Mouse (Mus musculus): ENCODE measurements around the gene Cda. TPM values are rescaled to one million over a fixed set of nuclear protein-coding genes. Genes with fewer than 3 reads are reported as not detected.

The Cda gene
- 1 to 10 TPM; 1.9 to 3.1 TPM for total RNA-seq (2021)

GRCm38 (mm10) chr4:138367641-138368497 is at the start of gene Cda:
Cda (minus strand) TSS chr4:138367992.
- DNase-seq (ENCODE audit: extremely low spot score in 1 of 2, low spot score in 1 of 2): peak in 1 of 2 experiments; percentile 12

DNA sequence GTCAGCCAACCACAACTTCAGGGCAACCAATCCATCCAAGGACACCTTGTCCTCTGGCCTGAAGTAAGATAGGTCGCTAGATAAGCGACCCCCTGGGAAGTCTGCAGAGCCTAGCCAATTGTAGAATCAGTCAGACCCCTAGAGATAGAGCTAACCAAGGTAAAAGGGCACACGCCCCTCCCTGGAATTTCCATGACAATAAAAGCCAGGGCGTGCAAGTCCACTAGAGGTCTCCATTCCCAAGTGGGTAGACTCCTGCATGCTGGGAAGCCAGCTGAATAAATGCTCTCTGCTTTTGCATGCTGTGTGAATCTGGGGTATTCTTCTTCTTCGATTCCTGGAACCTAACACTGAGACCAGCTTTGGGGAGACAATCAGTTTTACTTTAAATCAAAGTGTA is 48.6 kb upstream of the Cda start:
- DNase-seq (ENCODE audit: extremely low spot score in 1 of 2, low spot score in 1 of 2): no peak

- no peak for DNase-seq (ENCODE audit: extremely low spot score in 1 of 2, low spot score in 1 of 2)
Observed at GRCm38 (mm10) chr4:138415991-138416390, 48.2 kb upstream of the Cda start.

DNA sequence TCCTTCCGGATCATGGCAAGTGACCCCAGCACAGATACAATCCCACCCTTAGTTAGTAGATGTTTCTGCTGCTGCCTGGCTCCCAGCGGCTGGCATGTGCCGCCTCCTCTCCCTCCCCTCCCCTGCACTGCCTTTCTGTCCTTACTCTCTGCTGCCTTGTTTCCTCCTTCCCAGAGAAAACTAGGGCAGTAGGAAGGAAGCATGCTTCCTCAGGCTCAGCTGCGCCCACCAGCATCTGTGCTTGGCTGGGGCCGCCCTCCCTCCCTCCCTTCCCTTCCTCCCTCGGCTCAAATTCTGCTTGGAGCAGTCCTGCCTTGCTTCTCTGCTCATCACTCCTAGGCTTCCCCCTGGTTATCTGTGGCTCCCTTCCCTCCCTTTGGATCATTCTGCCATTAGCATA is 46.9 kb upstream of the Cda start:
- DNase-seq (ENCODE audit: extremely low spot score in 1 of 2, low spot score in 1 of 2): no peak

DNA sequence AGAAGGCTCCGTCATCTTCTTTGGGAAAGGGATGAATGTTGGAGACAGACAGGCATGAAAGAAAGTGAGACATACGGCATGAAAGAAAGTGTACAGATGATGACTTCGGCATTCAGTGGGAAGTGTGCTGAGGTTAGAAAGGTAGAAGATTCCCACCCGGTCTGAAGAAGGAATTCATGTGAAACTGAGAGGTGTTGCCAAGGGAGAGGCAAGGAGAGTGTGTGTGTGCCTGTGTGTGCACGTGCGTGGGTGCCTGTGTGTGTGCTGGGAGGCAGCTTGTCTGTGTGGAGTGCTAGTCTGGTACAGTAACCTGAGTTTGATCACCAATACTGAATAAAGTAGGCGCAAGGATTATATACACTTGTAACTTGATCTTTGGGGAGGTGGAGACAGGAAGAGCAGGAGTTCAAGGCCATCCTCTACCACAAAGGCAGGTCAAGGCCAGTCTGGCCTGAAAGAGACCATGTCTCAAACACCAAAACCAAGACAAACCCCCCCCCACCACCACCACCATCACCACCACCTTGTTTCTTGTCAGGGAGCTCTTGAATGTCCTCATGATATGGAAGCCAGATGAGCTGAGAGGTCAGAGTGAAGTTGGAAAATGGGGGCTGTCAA is 43.8 kb upstream of the Cda start:
- no peak for DNase-seq (ENCODE audit: extremely low spot score in 1 of 2, low spot score in 1 of 2)

GRCm38 (mm10) chr4:138411011-138411410 is 43.2 kb upstream of the Cda start:
- no peak for DNase-seq (ENCODE audit: extremely low spot score in 1 of 2, low spot score in 1 of 2)

- no peak for DNase-seq (ENCODE audit: extremely low spot score in 1 of 2, low spot score in 1 of 2)
Observed at GRCm38 (mm10) chr4:138407479-138408194, 39.8 kb upstream of the Cda start.

- DNase-seq (ENCODE audit: extremely low spot score in 1 of 2, low spot score in 1 of 2): peak in 1 of 2 experiments; percentile 61
Observed at GRCm38 (mm10) chr4:138404806-138405205, 37.0 kb upstream of the Cda start.

- no peak for DNase-seq (ENCODE audit: extremely low spot score in 1 of 2, low spot score in 1 of 2)
Observed at GRCm38 (mm10) chr4:138396711-138397110, 28.9 kb upstream of the Cda start.

- peak; percentile 64 to 68 for DNase-seq (ENCODE audit: extremely low spot score in 1 of 2, low spot score in 1 of 2)
Observed at GRCm38 (mm10) chr4:138395971-138396645, 28.3 kb upstream of the Cda start, which contains the start of gene Fam43b. Fam43b (minus strand) TSS chr4:138396528.

DNA sequence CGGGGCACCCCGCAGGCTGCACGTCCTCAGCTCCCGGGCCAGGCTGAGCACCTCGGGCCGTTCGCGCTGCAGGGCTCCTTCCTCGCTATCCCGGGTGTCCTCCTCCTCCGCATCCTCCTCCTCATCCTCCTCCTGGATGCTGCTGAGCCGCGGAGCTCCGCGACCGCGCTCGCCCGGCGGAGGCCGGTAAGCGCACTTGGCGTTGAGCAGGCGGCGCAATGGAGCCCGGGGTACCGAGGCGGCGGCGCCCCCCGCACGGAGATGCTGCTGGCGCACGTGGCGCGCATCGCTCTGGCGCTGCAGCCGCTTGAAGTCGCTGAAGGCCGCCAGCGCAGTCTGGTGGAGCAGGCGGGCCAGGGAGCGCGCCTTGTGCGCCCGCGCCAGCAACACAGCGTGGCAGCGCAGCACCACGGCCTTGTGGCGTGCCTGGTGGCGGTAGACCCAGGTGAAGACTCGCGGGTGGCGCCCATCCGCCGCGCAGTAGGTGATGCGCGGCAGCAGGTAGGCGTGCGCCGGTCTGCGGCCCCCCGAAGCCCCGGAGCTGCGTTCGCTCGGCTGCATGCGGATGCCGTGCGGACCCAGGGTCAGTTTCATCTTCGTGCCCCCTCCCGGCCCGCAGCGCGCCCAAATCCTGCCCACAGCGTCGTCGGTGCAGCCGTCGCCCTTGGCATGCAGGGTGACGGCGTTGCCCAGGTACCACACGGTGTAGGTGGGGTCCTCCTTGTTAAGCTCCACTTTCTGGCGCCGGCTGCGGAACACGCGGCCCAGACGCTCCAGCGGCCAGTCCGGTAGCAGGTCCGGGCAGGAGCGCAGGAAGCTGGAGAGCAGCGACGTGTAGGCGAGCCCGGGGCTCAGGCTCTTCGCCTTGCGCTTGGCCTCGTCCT is 27.5 kb upstream of the Cda start:
- DNase-seq (ENCODE audit: extremely low spot score in 1 of 2, low spot score in 1 of 2): peak; percentile 34 to 49

DNA sequence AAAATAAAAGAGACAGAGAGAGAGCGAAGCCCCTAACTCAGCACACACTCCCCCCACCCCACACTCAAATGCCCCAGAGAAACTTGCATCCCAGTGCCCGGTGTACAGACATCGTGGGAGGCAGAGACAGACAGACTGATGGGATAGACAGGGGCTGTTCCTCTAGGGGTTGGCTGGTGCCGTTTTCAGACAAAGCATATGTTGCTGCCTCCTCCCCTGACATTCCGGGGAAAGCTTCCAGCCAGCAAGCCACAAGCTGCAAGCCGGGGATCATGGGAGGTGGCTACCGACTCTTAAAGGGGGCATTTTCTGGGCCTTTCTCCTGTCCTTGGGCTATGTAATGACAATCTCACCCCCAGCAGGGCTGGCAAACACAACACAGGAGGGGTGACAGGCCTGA is 25.9 kb upstream of the Cda start:
- DNase-seq (ENCODE audit: extremely low spot score in 1 of 2, low spot score in 1 of 2): no peak

DNA sequence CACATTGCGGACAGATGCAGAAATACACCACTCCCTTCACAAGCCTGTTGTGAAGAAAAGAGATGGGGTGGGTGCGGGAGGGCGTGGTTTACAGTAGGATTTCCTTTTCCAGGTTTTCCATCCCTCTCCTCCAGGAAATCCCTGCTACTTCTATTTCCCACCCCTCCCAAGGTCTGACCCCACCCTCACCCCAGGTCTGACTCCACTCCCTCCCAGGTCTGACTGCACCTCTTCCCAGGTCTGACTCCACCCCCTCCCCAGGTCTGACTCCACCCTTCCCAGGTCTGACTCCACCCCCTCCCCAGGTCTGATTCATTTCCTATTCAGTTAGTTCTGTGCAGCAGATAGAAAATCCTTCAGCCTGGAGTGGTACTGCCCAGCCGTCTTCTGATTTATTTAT is 16.0 kb upstream of the Cda start:
- DNase-seq (ENCODE audit: extremely low spot score in 1 of 2, low spot score in 1 of 2): no peak

DNA sequence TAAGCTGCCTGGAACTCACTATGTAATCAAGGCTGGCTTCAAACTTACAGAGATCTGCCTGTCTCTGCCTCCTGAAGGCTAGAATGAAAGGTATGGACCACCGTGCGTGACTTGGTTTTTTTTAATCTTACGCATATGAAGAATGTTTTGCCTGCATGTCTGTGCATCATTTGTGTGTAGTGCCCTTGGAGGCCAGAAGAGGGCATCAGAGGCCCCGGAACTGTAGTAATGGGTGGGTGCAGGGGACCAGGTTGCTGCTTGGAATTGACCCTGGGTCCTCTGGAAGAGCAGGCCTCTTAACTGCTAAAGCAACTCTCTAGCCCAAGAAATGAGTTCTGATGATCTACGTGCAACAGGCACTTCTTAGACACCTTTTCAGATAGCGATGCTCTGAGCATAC is 14.7 kb upstream of the Cda start:
- DNase-seq (ENCODE audit: extremely low spot score in 1 of 2, low spot score in 1 of 2): no peak

DNA sequence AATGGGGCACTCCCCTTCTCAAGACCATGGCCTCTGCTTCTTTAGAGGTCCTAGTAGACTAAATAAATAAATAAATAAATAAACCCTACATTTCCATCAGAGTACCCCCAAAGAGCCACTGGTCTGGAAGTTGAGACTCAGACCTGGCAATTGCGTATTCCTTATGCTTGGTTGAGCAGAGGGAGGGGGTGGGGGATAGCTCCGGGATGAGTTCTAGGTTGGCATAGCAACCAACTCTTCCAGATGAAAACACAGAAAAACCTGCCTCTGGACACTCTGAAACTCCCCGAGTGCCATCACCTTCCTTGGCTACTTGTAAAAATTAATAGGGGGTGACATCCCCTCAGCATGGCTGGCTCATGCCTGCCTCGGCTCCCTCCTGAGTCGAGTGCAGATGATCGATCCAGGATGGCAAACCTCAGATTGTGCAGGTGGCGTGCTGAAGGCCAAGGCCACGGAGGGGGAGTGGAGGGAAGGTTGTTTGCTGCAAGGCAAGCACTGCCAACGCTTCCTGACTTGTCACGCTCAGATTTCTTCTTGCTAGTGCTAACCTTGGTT is 12.4 kb upstream of the Cda start:
- no peak for DNase-seq (ENCODE audit: extremely low spot score in 1 of 2, low spot score in 1 of 2)

DNA sequence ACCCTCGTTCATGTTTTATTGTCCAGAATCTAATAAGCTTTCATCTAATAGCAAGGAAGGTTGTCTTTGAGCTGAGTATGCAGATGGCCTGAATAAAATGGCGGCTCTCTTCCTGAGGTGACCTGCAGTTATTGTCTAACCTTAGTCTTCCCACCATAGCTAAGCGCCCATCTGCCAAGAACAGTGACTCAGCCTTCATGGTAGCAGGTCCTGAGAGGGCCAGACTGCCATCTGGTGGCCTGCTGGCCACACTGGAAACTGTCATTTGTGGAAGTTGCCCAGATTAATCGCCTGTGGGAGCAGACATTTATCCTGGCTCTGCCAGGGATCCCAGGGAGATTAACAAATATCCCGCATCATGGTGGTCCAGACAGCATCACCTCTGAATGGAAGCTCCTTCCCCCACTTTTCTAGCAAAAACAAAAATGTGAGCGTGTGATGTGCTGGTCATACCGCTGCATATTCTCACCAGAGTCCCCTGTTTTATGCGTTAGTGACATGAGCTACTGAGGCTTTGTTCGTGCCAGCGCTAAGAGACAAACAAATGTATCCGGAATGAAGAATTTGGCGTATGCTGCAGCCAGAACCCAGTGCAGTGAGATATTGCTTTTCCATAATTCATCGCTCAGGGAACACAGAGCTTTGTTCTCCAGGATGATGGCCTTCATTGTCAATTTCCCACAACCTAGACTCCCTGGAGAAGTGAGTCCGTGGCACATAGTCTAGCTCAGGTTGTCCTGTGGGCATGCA is 11.5 kb upstream of the Cda start:
- DNase-seq (ENCODE audit: extremely low spot score in 1 of 2, low spot score in 1 of 2): peak; percentile 33 to 61

DNA sequence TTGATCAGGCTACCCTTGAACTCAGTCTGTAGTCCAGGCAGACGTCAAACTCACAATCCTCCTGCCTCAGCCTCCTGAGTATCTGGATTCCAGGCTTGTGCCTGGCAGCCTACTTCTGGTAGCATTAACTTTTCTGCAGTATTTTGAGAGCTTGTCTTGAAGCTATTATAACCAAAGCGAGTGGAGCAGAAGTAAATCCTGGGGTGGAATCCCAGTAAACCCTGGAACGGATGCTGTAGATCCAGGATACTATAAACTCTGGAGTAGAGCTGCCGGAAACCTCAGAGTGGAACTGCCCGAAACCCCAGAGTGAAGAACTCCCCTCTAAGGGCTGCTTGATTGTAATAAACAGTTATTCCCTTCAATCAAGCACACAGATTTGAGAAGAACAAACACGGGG is 9.7 kb upstream of the Cda start:
- peak in 1 of 2 experiments; percentile 64 for DNase-seq (ENCODE audit: extremely low spot score in 1 of 2, low spot score in 1 of 2)

- DNase-seq (ENCODE audit: extremely low spot score in 1 of 2, low spot score in 1 of 2): no peak
Observed at GRCm38 (mm10) chr4:138375117-138375516, 7.3 kb upstream of the Cda start.
